Mouse (Mus musculus) liver, adult (tissue): Measurements from ENCODE around the gene Mdm2.

ENCODE experiments used
- GATA4 ChIP-seq: IDR thresholded peaks from 2 replicates; pipeline ENCODE4 v1.6.1; 2014; ENCODE audit warnings: mild to moderate bottlenecking, low read length; ENCODE audit not compliant: insufficient replicate concordance

Mdm2 gene

GRCm38 (mm10) chr10:117710604-117711141, at the start of gene Mdm2:
Mdm2 (minus strand) TSS chr10:117710758.
- no peak; the same call in 1 of the 2 replicates for TF ChIP-seq GATA4

DNA sequence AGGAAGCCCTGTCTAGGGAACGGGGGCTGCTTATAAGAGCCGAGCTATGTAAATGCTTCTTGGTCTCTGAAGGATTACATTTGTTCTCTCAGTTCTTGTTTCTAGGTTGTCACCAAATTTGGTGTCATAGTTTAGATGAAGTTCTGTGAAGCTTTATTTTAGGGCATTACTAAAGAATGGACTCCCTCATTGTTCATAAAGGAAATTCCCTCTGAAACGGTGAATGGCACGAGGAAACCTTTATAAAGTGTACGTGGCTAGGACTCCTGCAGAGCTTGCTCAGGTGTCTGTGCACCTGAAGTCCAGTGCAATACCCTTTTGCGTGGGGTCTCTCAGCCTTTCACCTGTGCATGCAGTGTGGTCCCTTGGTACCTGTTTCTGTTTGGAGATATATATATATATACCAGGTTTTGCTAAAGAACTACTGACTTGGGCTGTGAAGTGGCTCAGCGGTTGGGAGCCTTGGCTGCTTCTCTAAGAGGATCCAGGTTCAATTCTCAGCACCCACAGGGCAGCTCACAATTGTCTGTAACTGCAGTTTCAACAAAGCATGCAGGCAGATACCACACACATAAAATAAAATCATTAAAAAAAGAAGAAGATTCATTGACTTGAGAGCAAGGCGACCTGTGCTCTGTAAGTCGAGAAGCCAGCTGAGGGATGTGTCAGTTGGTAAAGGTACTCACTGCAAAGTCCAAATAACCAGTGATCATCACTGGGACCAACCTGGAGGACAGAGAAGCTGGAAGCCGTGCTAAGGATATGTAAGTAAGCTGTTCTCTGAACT, 49.5 kb upstream of the Mdm2 start:
- TF ChIP-seq GATA4, result no peak

DNA sequence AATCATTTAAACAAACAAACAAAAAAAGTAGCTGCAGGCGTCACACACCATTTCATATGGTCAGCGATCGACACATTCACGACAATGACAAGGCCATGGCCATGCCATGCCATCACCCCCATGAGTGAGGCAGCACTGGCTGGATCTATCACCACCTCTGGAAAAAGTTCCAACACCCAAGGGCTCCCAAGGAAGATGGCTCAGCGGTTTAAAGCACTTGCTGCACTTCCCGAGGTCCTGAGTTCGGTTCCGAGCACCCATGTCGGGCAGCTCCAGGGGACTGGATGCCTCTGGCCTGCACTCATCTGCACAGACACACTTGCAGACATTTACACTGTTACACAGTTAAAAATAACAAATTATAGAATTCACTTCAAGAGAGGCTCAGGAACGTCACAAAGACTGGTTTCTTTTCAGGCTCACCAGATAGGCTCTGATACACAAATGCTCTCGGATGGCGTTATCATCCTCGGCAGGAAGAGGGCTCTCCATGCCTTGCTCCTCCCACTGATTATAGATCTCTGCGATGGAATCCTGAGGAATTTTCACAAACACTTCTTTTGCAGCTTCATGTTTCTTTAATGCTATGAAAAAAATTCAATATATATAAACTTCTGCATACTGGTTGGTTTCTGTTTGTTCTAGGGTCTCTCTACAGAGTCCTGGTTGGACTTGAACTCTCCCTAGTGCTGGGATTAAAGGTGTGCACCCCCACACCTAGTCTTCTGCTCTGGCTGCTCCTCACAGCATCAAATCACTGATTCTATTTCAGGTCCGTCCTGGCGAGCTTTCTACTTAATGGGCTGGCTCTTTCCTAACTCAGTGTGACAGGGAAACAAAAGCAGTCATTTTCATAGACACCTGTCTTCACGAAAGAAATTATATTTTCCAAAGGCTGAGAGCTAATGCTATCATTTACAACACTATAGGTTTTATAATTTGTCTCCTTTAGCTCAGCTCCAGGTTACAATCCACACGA, 48.5 kb upstream of the Mdm2 start:
- no peak for TF ChIP-seq GATA4

- TF ChIP-seq GATA4, result no peak
Observed at GRCm38 (mm10) chr10:117757796-117758342, 47.3 kb upstream of the Mdm2 start.

DNA sequence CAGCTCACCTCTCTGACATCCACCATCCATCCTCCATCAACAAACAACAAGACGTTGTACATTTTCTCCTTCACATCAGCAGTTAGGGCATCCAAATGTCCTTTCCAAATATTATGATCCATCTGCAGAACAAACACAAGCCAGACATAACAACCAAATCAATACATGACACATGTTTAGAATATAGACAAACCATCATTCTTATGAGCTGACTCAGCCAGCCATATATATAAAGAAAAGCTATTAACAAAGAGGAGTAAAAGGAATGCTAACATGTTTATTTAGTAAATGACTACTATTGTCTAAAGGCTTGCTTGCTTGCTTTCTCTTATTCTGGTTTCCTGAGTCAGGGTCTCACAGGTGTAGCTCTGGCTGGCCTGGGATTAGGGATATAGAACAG, 46.7 kb upstream of the Mdm2 start:
- no peak for TF ChIP-seq GATA4

GRCm38 (mm10) chr10:117756784-117757183, 46.2 kb upstream of the Mdm2 start:
- TF ChIP-seq GATA4, result no peak

DNA sequence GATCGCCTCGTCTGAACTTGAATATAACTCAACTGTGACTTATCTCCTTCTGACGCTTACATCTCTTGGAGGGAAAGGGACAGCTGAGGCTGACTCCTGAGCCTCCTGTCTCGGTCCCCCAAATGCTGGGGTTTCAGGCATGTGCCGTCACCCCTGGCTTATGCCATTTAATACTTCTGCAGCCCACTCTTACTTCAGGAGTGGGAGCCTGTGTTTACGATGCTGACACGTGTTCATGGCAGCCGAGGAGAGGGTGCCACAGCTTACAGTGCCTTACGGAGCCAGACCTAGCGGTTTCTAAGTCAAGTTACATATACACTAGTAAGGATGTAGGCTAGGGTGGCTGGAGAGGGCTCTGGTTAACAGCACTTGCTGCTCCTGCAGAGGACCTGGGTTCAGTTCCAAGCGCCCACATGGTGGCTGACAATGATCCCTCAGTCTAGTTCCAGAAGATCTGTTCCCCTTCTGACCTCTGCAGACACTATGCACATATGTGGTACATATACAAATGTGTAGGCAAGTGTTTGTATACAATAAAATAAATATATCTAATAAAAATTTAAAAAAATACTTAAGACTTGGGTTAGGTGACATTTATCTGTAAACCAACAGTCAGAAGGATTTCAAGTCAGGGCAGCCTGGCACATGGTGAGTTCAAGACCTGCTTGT, 45.4 kb upstream of the Mdm2 start:
- TF ChIP-seq GATA4, result no peak

DNA sequence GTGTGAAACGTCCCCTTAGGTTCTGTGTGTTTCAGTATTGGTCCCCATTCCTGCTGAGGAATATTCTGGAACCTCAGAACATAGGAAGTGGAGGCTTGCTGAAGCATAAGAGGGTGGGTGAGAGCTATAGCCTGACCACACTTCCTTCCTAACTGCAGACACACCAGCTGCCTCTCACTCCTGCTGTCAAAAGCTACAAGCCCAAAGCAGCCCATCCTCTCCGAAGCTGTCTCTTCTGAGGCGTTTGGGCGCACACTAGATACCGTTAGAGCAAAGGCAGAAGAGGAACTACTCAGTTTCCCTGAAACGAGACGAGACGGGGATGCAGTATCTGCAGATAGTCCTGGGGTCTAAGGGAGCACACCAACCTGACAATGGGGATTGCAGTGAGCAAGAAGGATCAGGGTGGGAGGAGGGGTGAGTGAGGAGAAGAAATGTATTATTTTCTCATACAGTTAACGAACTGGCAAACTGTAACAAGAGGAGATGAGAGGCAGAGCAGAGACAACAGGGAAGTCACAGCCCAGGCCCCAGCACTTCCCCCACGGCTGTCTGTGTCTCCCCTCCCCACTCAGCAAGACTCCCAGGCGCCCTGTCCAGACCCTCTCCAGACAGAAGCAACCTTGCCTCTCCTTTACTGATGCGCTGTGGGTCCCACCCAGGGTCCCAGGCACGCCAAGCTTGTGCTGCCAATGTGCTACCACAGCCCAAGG, 44.7 kb upstream of the Mdm2 start:
- TF ChIP-seq GATA4, result no peak

GRCm38 (mm10) chr10:117754609-117754940, 44.0 kb upstream of the Mdm2 start:
- TF ChIP-seq GATA4, result no peak

DNA sequence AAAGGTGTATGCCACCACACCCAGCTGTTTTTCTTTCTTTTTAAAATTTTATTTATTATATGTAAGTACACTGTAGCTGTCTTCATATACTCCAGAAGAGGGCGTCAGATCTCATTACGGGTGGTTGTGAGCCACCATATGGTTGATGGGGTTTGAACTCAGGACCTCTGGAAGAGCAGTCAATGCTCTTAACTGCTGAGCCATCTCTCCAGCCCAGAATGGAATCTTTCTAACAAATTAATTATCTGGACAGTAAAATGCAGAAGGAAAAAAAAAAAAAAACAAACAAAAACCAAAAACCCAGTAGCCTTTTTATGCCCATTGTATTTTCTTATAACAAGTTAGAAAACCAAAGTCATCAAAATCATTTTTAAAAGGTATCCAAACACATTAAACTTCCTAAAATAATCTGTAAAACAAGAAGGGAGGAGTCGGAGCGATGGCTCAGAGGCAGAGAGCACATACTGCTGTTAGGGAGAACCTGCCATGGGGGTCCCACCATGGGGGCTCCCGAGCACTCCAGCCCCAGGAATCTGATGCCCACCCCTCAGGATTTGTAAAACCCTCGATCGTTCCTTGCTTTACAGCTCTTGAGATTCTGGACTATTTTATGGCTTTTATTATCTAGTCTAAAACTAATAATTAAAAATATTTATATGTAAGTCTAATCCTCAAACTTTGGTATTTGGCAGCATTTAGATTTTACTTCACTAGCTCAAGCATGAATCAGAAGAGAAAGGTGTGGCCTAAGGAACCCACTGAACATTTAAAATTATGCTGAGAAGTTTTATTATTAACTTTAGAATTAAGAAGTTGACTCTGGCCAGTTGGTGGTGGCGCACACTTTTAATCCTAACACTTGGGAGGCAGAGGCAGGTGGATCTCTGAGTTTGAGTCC, 43.4 kb upstream of the Mdm2 start:
- no peak for TF ChIP-seq GATA4

DNA sequence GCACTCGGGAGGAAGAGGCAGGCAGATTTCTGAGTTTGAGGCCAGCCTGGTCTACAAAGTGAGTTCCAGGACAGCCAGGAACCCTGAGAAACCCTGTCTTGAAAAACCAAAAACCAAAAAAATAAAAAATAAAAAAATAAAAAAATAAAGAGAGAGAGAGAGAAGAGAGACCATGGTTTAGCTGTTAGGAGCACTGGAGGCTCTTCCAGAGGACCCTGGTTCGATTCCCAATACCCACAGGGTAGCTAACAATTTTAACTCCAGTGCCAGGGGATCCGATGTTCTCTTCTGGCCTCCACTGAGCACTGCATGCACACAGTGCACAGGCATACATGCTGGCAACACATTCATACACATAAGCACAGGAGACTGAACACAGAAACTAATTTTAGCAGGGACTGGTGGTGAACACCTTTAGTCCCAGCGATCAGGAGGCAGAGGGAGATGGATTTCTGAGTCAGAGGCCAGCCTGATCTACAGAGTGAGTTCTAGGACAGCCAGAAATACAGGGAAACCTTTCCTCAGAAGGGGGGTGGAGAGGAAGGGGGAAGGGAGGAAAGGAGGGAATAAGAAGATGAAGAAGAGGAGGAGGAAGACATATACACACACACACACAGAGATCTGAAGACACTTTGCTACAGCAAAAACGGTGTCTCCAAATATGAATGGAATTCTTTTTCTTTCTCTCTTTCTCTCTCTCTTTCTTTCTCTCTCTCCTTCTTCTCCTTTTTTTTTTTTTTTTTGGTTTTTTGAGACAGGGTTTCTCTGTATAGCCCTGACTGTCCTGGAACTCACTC, 42.5 kb upstream of the Mdm2 start:
- no peak for TF ChIP-seq GATA4

DNA sequence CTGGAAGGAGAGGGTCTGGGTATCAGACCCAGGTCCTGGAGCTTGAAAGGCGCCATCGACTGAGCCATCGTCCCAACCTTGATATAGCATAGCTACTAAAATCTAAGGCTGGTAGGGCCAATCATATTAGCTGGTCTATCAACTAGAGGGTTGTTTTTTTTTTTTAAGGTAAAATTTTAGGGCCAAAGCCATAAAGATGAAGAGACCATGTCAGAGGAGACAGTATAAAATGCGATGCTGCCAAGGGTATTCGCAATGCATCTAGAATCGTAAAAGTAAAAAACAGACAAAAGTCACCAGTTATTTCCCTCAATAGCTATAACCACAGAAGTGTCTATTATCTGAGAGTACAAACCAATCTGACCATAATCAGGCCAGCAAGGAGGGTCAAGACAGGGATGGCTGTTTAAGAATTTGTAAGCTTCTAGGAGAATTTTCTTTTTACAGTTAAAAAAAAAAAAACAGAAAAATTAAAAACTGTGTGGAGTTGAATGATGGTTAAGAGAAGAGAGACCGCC, 41.8 kb upstream of the Mdm2 start:
- no peak for TF ChIP-seq GATA4
